Mouse (Mus musculus) hindbrain, postnatal 0 days (tissue): ENCODE measurements around the gene Ppp1r9a. TPM values are rescaled to one million over a fixed set of nuclear protein-coding genes. Genes with fewer than 3 reads are reported as not detected.

ENCODE experiments used
- ATAC-seq: fragments of 200-750 bp; cut with Nextera tagmentation; 2 replicates; pipeline ENCODE4 v1.8.0; 2017; ENCODE audit warnings: mild to moderate bottlenecking, moderate TSS enrichment, moderate library complexity
- DNase-seq: peaks from one replicate; pipeline ENCODE4 v3.0.0-alpha.2; 2015; ENCODE audit warnings: low spot score
- H3K27ac ChIP-seq: fragments of 300-500 bp; sonication (generic); 2 replicates; pipeline ENCODE4 v1.5.1; 2014; ENCODE audit warnings: mild to moderate bottlenecking
- H3K27me3 ChIP-seq: fragments of 300-500 bp; sonication (generic); 2 replicates; pipeline ENCODE4 v1.6.1; 2014; ENCODE audit warnings: low read length, mixed read lengths; ENCODE audit not compliant: insufficient read depth
- H3K36me3 ChIP-seq: fragments of 300-500 bp; sonication (generic); 2 replicates; pipeline ENCODE4 v1.6.1; 2014; ENCODE audit warnings: low read length, mixed read lengths; ENCODE audit not compliant: insufficient read depth
- H3K4me1 ChIP-seq: fragments of 300-500 bp; sonication (generic); 2 replicates; pipeline ENCODE4 v1.6.1; 2014; ENCODE audit warnings: antibody characterized with exemption, low read length, mixed read lengths; ENCODE audit not compliant: insufficient read depth
- H3K4me2 ChIP-seq: fragments of 300-500 bp; sonication (generic); 2 replicates; pipeline ENCODE4 v1.6.1; 2014; ENCODE audit warnings: low read depth, mild to moderate bottlenecking, low read length, moderate library complexity, mixed read lengths
- H3K4me3 ChIP-seq: fragments of 300-500 bp; sonication (generic); 2 replicates; pipeline ENCODE4 v1.5.1; 2014; ENCODE audit warnings: low read length
- H3K9ac ChIP-seq: fragments of 300-500 bp; sonication (generic); replicated peaks from 2 replicates; pipeline ENCODE4 v1.6.1; 2014; ENCODE audit warnings: mild to moderate bottlenecking, low read length, moderate library complexity, mixed read lengths
- H3K9me3 ChIP-seq: fragments of 300-500 bp; sonication (generic); 2 replicates; pipeline ENCODE4 v1.6.1; 2016; ENCODE audit warnings: low read length, mixed read lengths
- CTCF ChIP-seq: IDR thresholded peaks from 2 replicates; pipeline ENCODE4 v1.5.1; 2016; ENCODE audit warnings: antibody characterized with exemption, control low read depth, low read depth
- WGBS: fragments of 180-500 bp; shearing (Covaris S2); extraction: QIAGEN DNeasy Blood & Tissue Kit; methylation state at CpG from one replicate; pipeline ENCODE4 v1.1.7; 2014; 5-methylcytosine and 5-hydroxymethylcytosine counted together
- polyA plus RNA-seq: library from polyadenylated mRNA; unstranded; fragments of >200 nt; fragmentation: Nextera tagmentation; extraction: Ambion mirVana; gene quantifications from 2 replicates; pipeline ENCODE4 v1.2.1, GENCODE M21; 2015
- total RNA-seq: library from RNA; depleted of rRNA; stranded (reverse); fragments of >200 nt; gene quantifications from 2 replicates; pipeline ENCODE4 v1.2.3, GENCODE M21; 2014

Ppp1r9a gene
- total and polyA plus RNA-seq, 2 experiments from 2014 or later: 39.3 to 44.7 TPM

DNA sequence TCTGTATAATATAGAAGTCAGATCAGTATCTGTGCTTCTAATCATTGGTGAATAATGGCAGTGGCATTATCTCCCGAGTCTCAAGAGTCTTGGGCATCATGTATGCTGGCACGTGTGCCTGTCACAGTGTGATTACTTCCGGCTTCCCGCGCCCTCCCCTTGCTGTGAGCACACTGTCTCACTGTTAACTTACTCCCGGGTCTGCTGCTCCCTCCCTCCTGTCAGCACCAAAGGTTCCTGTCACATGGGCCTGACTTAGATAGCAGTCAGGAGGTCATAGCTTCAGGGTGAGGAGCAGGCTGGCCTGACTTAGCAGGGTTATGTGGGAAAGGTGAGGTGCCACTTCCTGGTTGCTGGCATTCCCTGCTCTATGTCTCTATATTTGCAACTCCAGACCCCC is 201.1 kb downstream of the Ppp1r9a start:
- H3K9me3 ChIP-seq: no peaks in the 10 kb centered on the region
- H3K4me1 ChIP-seq: no peaks in the 10 kb centered on the region
- no peak overlapping the region for H3K27ac ChIP-seq
- H3K36me3 ChIP-seq: no peaks in the 10 kb centered on the region
- no peaks in the 10 kb centered on the region for H3K27me3 ChIP-seq
- H3K4me2 ChIP-seq: no peak overlapping the region
- DNase-seq (no peak), ATAC-seq (no peak)
- no peak overlapping the region for H3K4me3 ChIP-seq
- TF ChIP-seq CTCF: no peak
- H3K9ac ChIP-seq: no peak overlapping the region
- 35% methylated on average over 6 of the region's 6 CpGs for WGBS

DNA sequence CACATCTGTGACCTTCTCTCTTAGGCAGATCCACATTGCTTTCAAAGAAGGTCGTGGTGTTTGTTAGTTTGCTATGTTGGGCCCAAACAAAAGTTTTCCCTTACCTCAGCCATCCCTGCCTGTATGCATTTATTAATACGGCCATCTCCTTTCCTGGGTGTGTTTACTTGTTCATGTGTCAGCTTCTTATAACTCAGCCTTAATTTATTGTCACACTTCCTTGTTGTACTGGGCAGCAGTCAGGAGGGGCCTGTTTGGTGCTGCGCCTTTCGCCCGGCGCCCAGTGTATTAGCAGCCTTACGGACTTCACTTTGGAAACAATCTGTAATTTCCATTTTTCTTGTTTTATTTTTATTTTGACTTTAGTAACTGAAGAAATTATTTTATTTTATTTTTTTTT is 201.5 kb downstream of the Ppp1r9a start:
- Histone ChIP-seq H3K4me3 (no peak overlapping the region), H3K36me3 (no peaks in the 10 kb centered on the region), H3K9ac (no peak overlapping the region), H3K9me3 (no peaks in the 10 kb centered on the region), H3K4me1 (no peaks in the 10 kb centered on the region), H3K4me2 (no peak overlapping the region), H3K27me3 (no peaks in the 10 kb centered on the region), H3K27ac (no peak overlapping the region)
- no peak for ATAC-seq
- DNase-seq: no peak
- WGBS: 91% methylated on average over 7 of the region's 7 CpGs
- no peak for TF ChIP-seq CTCF

DNA sequence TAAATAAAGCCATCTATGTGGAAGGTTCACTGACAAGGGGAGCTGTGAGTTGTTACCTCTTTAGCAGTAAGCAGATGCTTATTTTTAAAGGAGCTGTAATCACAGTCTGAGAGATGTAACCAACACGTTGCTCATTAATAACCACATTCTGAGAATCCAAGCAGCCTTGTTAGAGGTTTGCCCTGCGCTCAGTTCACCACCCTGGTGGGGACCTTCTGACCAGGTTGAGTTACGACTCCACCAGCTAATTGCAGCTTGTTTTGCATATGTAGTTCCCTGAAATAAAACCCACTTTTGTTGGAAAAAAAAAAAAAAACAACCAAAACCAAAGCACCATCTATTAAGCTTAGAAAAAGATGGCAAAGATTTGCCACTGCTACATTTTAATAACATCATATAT is 205.8 kb downstream of the Ppp1r9a start:
- no peak for TF ChIP-seq CTCF
- H3K27ac ChIP-seq: no peak overlapping the region
- DNase-seq (no peak), ATAC-seq (no peak)
- H3K36me3 ChIP-seq: no peaks in the 10 kb centered on the region
- H3K27me3 ChIP-seq: no peaks in the 10 kb centered on the region
- no peaks in the 10 kb centered on the region for H3K9me3 ChIP-seq
- H3K4me2 ChIP-seq: no peak overlapping the region
- no peak overlapping the region for H3K4me3 ChIP-seq
- 63% methylated on average over 3 of the region's 3 CpGs for WGBS
- no peak overlapping the region for H3K9ac ChIP-seq
- H3K4me1 ChIP-seq: no peaks in the 10 kb centered on the region

DNA sequence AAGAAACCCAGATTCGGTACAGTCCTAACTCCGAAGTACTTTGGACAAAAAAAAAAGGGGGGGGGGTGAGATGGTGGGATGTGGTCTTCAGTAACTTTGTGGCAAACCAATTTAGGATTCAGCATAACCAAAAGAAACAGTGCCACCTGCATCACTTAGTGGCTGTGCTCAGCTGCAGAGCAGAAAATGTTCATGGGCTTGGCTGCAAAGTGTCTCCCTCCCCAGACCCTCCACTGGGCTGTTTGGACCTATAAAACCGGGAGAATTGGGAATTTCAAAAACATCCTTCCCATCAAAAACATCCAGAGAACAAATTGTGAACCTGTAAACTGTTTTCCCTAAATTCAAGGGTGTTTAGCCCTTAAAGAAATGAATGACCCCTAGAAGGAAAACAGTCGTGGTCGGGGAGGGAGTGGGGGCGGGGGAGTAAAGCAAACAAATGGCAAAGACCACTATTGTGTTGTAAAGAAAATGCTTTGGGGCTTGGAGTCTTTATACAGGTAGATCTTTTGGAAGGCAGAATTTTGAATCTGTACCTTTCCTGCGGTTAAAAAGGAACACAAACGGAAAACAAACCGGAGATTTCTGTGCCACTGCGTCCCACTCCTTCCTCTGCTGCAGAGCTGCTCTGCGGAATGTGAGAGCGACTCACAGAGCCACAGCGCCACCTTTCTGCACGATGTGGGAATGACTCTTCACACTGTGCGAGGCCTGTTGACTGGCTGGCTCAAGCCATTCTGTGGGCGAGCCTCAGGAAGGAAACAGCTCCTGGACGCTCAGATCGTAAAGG is 207.4 kb downstream of the Ppp1r9a start:
- ATAC-seq (peak; percentile 99), DNase-seq (peak; percentile 95)
- Histone ChIP-seq H3K4me3 (peak overlapping the region; percentile 36), H3K4me2 (peak overlapping the region; percentile 71), H3K27ac (peak overlapping the region; percentile 52; the same call in 1 of the 2 replicates), H3K9ac (peak overlapping the region; percentile 53), H3K36me3 (peaks cover 3% of the 10 kb centered on the region; the same call in 1 of the 2 replicates), H3K9me3 (no peaks in the 10 kb centered on the region), H3K4me1 (no peaks in the 10 kb centered on the region), H3K27me3 (no peaks in the 10 kb centered on the region)
- 2% methylated on average over 18 of the region's 18 CpGs for WGBS
- TF ChIP-seq CTCF: peak; percentile 99

DNA sequence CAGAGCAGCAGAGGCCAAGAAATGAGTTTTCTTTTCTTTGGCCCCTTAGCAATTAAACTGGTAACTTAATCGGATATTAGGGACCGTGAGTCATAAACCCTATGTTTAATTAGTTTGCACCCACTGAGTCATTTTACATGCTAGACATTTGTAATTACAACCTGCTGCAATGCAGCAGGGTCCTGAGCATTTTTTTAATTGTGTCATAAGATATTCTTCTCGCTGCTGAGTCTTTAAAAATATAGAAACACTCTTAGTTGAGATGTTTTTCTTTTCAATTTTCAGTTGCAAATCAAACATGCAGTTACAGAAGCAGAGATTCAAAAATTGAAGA is 208.0 kb downstream of the Ppp1r9a start:
- Histone ChIP-seq H3K9ac (no peak overlapping the region), H3K9me3 (no peaks in the 10 kb centered on the region), H3K4me3 (no peak overlapping the region), H3K27ac (no peak overlapping the region), H3K36me3 (peaks cover 8% of the 10 kb centered on the region; the same call in 1 of the 2 replicates), H3K4me2 (no peak overlapping the region), H3K27me3 (no peaks in the 10 kb centered on the region), H3K4me1 (no peaks in the 10 kb centered on the region)
- ATAC-seq: peak; percentile 54; the same call in 1 of the 2 replicates
- no peak for TF ChIP-seq CTCF
- 22% methylated on average over 3 of the region's 3 CpGs for WGBS
- DNase-seq: no peak

DNA sequence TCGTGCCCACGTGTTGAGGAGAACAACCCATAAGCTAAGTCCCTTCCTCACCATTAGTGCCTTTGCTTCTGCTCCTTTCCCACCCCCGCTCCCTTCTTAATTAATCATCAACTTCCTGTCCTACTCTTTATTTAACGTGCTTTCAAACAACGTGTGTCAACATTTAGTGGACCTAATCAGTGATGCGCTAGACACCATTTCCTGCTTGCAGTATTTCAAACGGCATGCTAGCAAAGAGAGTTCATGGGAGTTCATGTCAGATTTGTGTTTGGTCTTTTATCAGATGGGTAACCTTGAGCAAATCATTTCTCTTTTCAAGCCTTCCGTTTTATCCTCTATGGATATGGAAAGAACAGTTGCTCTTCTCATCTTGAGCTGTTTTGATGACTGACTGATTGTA is 210.4 kb downstream of the Ppp1r9a start:
- Histone ChIP-seq H3K9ac (no peak overlapping the region), H3K4me1 (no peaks in the 10 kb centered on the region), H3K4me2 (no peak overlapping the region), H3K27me3 (no peaks in the 10 kb centered on the region), H3K4me3 (no peak overlapping the region), H3K9me3 (no peaks in the 10 kb centered on the region), H3K27ac (no peak overlapping the region), H3K36me3 (peaks cover 9% of the 10 kb centered on the region; the same call in 1 of the 2 replicates)
- 60% methylated on average over 8 of the region's 8 CpGs for WGBS
- no peak for ATAC-seq
- no peak for DNase-seq
- no peak for TF ChIP-seq CTCF

DNA sequence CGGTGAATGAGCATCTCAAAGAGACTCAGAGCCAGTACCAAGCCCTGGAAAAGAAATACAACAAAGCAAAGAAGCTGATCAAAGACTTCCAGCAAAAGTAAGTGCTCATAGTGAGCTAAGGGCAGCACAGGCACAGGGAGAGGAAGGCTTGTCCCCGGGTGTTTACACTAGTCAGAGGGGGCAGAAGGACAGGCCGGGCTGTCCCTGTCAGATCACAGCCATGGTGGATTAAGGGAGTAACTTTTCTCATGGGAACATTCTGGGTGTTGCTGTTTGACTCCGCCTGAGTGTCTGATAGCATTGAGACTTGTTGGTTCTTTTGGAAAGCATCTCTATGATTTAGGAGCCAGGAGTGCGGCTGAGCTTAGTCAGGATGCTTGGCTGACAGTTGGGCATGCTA is 211.0 kb downstream of the Ppp1r9a start:
- Histone ChIP-seq H3K4me2 (no peak overlapping the region), H3K4me3 (no peak overlapping the region), H3K9me3 (no peaks in the 10 kb centered on the region), H3K9ac (no peak overlapping the region), H3K27ac (no peak overlapping the region), H3K27me3 (no peaks in the 10 kb centered on the region), H3K4me1 (no peaks in the 10 kb centered on the region), H3K36me3 (peaks cover 9% of the 10 kb centered on the region; the same call in 1 of the 2 replicates)
- ATAC-seq (no peak), DNase-seq (no peak)
- no peak for TF ChIP-seq CTCF
- WGBS: 54% methylated on average over 5 of the region's 5 CpGs
